Mouse (Mus musculus) midbrain, embryonic 12.5 days (tissue): ENCODE measurements around the gene Tmem251. TPM values are rescaled to one million over a fixed set of nuclear protein-coding genes. Genes with fewer than 3 reads are reported as not detected.

ENCODE experiments used
- ATAC-seq: fragments of 200-750 bp; cut with Nextera tagmentation; 2 replicates; pipeline ENCODE4 v1.8.0; 2017; ENCODE audit warnings: low read depth, moderate TSS enrichment, moderate library complexity; ENCODE audit not compliant: low FRiP score
- H3K27ac ChIP-seq: fragments of 300-500 bp; sonication (generic); replicated peaks from 2 replicates; pipeline ENCODE4 v1.5.1; 2016; ENCODE audit warnings: mild to moderate bottlenecking
- H3K27me3 ChIP-seq: fragments of 300-500 bp; sonication (generic); 2 replicates; pipeline ENCODE4 v1.6.1; 2016; ENCODE audit warnings: mild to moderate bottlenecking
- H3K36me3 ChIP-seq: fragments of 300-500 bp; sonication (generic); 2 replicates; pipeline ENCODE4 v1.6.1; 2016
- H3K4me1 ChIP-seq: fragments of 300-500 bp; sonication (generic); 2 replicates; pipeline ENCODE4 v1.6.1; 2016
- H3K4me2 ChIP-seq: fragments of 300-500 bp; sonication (generic); replicated peaks from 2 replicates; pipeline ENCODE4 v1.6.1; 2016; ENCODE audit warnings: mild to moderate bottlenecking, moderate library complexity
- H3K4me3 ChIP-seq: fragments of 300-500 bp; sonication (generic); 2 replicates; pipeline ENCODE4 v1.5.1; 2016; ENCODE audit warnings: mild to moderate bottlenecking
- H3K9ac ChIP-seq: fragments of 300-500 bp; sonication (generic); replicated peaks from 2 replicates; pipeline ENCODE4 v1.6.1; 2016; ENCODE audit warnings: mild to moderate bottlenecking, moderate library complexity
- H3K9me3 ChIP-seq: fragments of 300-500 bp; sonication (generic); 2 replicates; pipeline ENCODE4 v1.6.1; 2016; ENCODE audit warnings: mild to moderate bottlenecking
- WGBS: fragments of 180-500 bp; shearing (Covaris S2); methylation state at CpG from one replicate; pipeline ENCODE4 v1.1.7; 2016; 5-methylcytosine and 5-hydroxymethylcytosine counted together
- polyA plus RNA-seq: library from polyadenylated mRNA; unstranded; fragments of >200 nt; fragmentation: Nextera tagmentation; extraction: Ambion mirVana; gene quantifications from 2 replicates; pipeline ENCODE4 v1.2.1, GENCODE M21; 2016

Tmem251 gene
- polyA plus RNA-seq, 1 experiment from 2014 or later, result 12.6 TPM

DNA sequence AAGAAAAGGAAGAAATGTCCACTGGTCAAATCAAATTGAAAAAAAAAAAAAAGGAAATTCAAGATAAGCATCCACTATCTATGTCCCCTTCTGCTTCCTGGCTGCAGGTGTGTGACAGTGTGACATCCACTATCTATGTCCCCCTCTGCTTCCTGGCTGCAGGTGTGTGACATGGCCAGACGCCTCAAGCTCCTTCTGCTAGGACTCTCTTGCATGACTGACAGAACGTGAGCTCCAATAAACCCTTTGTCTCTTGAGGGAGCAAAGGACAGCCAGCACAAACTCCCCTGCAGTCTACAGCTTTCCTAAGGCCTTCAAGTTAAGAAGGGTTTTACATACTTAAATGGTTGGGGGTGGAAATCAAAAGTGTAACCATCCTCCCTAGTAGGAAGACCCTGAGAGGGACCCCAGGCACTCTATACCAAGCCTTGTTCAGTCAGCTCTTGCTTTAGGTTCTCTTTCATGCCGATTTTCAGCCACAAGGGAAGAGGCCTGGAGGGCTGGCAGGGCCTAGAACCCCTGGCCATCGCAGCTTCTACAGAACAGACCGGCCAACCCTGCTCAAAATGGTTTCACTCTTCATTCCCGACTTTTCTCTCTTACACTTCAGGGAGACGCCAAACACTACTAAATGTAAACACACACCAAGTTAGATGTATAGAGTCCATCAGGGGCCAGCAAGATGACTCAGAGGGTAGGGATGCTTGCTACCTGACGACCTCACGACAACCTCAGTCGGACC lies 28.7 kb upstream of the Tmem251 start:
- Histone ChIP-seq H3K4me3 (no peak overlapping the region), H3K27me3 (no peaks in the 10 kb centered on the region), H3K27ac (no peak overlapping the region), H3K36me3 (no peaks in the 10 kb centered on the region), H3K4me2 (no peak overlapping the region), H3K9ac (no peak overlapping the region), H3K4me1 (no peaks in the 10 kb centered on the region), H3K9me3 (no peaks in the 10 kb centered on the region)
- 83% methylated on average over 10 of the region's 10 CpGs for WGBS
- no peak for ATAC-seq

DNA sequence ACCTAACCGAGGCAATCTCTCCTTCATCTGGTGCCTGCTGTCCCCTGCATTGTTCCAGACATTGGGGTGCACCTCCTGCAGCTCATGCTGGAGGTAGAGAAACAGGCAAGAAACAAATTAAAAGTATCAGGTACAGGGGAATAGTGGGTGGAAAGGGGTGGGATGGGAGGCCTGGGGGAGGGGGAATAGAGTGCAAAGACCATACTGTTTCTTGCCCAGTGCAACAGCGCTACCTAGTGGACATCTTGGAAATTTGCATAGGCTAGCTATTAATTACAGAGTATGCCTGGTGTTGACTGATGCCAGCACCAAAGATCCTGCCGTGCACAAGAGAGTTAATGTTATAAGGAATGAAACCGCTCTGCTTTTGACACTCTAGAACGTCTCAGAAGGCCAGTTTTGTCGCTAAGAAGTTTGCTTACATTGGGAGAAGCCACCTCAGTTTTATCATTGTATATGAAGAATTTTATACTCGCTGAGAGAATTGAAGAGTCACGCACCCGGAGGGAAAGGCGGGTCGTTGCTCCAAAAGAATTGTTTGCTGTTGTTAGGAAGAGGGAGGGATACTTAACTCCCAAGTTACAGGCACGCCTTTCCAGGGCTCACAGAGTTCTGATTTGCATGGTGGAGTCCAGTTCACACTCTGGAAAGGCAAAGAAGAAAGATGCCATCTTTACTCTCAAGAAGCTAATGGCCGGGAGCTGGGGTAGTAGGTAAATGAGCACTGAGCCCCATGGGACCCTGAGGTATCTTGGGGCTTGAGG lies 23.8 kb upstream of the Tmem251 start:
- ATAC-seq, result peak; percentile 68
- Histone ChIP-seq H3K4me3 (no peak overlapping the region), H3K9ac (no peak overlapping the region), H3K4me1 (peaks cover 7% of the 10 kb centered on the region; the same call in 1 of the 2 replicates), H3K27me3 (no peaks in the 10 kb centered on the region; the same call in 1 of the 2 replicates), H3K36me3 (no peaks in the 10 kb centered on the region), H3K4me2 (peak overlapping the region; percentile 28; the same call in 1 of the 2 replicates), H3K9me3 (no peaks in the 10 kb centered on the region), H3K27ac (no peak overlapping the region)
- WGBS, result 31% methylated on average over 13 of the region's 13 CpGs

DNA sequence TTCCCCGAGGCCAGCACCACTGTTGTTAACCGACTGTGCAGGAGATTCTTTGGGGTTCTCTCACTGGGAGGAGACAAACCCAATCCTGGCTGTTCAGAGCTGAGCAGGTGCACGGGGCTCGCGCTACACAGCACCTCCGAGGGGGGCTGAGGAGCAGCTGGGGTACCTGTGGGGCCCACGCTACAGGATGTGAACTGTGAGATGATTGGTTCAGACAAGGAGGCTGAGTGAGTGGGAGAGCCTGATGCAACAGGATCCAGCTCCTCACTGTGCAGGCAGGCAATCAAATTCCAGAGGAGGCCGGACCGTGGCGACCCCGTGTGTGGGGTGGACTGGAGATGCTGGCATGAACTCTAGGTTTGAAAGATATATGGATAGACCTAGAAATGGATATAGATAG lies 21.1 kb upstream of the Tmem251 start:
- Histone ChIP-seq H3K36me3 (no peaks in the 10 kb centered on the region), H3K27me3 (no peaks in the 10 kb centered on the region; the same call in 1 of the 2 replicates), H3K27ac (no peak overlapping the region), H3K4me3 (no peak overlapping the region), H3K9ac (no peak overlapping the region), H3K4me1 (peaks cover 7% of the 10 kb centered on the region; the same call in 1 of the 2 replicates), H3K4me2 (no peak overlapping the region), H3K9me3 (no peaks in the 10 kb centered on the region)
- 61% methylated on average over 11 of the region's 11 CpGs for WGBS
- no peak; the same call in 1 of the 2 replicates for ATAC-seq

DNA sequence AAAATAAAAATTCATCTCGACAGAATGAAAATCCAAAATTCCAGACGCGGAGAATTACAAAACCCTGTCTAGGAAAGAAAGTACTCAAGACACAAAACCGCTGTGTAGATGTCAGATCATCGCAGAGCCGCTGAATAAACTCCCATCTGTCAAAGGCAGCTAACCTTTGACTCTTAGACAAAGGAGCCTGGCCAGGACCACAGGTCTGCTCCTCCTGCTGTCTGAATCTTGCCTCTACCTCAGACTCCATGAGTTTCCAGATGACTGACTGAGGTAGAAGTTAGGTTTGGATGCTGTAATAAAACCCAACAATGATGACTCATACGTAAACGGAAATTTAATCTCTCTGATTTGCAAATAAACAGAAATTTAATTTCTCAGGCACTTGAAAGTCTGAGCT lies 20.6 kb upstream of the Tmem251 start:
- Histone ChIP-seq H3K9me3 (no peaks in the 10 kb centered on the region), H3K4me3 (no peak overlapping the region), H3K27me3 (no peaks in the 10 kb centered on the region; the same call in 1 of the 2 replicates), H3K27ac (no peak overlapping the region), H3K36me3 (no peaks in the 10 kb centered on the region), H3K4me2 (no peak overlapping the region), H3K9ac (no peak overlapping the region), H3K4me1 (peaks cover 7% of the 10 kb centered on the region; the same call in 1 of the 2 replicates)
- ATAC-seq, result no peak
- 63% methylated on average over 8 of the region's 8 CpGs for WGBS

DNA sequence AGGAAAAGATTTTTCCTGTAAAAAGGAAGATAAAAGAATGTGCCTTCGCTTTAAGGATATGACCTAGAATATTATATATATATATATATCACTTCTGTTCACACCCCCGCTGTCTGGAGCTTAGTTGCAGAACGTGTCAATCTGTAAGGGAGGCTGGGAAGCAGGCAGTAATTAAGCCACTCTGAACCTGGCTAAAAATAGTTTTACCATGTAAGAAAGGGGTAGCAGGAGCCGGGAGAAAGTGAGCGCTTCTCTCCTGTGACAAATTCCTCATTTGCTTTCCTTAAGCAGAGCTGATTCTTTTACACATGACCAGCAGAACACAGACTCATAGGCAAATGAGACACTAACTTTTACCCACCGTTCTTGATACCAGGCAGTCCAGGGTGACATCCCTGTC lies 19.7 kb upstream of the Tmem251 start:
- WGBS, result 86% methylated on average over 6 of the region's 6 CpGs
- Histone ChIP-seq H3K9me3 (no peaks in the 10 kb centered on the region), H3K36me3 (no peaks in the 10 kb centered on the region), H3K27ac (no peak overlapping the region), H3K9ac (no peak overlapping the region), H3K4me3 (no peak overlapping the region), H3K4me1 (peaks cover 7% of the 10 kb centered on the region; the same call in 1 of the 2 replicates), H3K27me3 (no peaks in the 10 kb centered on the region; the same call in 1 of the 2 replicates), H3K4me2 (no peak overlapping the region)
- ATAC-seq, result no peak

DNA sequence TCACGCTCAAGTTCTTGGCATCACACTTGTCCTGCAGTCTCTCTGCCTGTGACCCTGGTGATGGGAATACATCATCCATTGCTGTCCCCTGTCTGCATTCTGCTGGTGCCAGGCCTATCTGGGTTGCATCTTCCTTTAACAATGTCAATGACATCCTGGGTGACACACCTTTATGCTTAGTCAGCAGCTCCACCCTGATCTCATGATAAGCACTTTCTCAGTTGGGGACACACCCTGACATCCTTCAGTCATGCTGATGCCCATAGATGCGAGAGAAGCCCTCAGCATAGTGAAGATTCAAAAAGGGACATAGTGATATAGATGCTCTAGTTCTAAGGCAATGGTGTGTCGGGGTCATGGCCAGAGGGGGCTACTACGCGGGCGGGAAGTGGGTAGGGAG lies 18.4 kb upstream of the Tmem251 start:
- Histone ChIP-seq H3K4me1 (peaks cover 10% of the 10 kb centered on the region), H3K9ac (no peak overlapping the region), H3K4me3 (no peak overlapping the region), H3K27me3 (no peaks in the 10 kb centered on the region; the same call in 1 of the 2 replicates), H3K4me2 (no peak overlapping the region), H3K36me3 (no peaks in the 10 kb centered on the region), H3K27ac (no peak overlapping the region), H3K9me3 (no peaks in the 10 kb centered on the region)
- 92% methylated on average over 6 of the region's 6 CpGs for WGBS
- ATAC-seq, result no peak

DNA sequence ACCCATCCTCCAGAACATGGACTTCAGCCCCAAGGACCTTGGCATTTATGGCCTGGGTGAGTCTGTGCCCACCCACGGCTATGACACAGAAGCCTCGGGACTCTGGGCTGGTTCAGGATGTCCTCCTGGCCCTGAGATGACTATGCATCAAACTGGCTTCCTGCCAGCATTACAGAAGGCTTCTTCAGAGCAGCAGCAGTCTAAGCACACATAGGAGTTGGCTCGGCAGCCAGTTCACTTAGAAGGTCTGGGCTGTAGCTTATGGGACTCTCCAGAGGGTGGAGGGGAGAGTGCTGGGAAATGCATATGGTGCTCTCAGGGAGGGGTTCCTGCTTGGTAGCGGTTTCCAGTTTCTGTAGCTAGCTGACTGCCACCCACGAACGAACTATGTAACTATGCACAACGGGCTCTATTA lies 17.8 kb upstream of the Tmem251 start:
- Histone ChIP-seq H3K27ac (no peak overlapping the region), H3K4me2 (no peak overlapping the region), H3K9me3 (no peaks in the 10 kb centered on the region), H3K36me3 (no peaks in the 10 kb centered on the region), H3K9ac (no peak overlapping the region), H3K4me3 (no peak overlapping the region), H3K4me1 (peaks cover 14% of the 10 kb centered on the region), H3K27me3 (no peaks in the 10 kb centered on the region; the same call in 1 of the 2 replicates)
- no peak for ATAC-seq
- 88% methylated on average over 7 of the region's 7 CpGs for WGBS

DNA sequence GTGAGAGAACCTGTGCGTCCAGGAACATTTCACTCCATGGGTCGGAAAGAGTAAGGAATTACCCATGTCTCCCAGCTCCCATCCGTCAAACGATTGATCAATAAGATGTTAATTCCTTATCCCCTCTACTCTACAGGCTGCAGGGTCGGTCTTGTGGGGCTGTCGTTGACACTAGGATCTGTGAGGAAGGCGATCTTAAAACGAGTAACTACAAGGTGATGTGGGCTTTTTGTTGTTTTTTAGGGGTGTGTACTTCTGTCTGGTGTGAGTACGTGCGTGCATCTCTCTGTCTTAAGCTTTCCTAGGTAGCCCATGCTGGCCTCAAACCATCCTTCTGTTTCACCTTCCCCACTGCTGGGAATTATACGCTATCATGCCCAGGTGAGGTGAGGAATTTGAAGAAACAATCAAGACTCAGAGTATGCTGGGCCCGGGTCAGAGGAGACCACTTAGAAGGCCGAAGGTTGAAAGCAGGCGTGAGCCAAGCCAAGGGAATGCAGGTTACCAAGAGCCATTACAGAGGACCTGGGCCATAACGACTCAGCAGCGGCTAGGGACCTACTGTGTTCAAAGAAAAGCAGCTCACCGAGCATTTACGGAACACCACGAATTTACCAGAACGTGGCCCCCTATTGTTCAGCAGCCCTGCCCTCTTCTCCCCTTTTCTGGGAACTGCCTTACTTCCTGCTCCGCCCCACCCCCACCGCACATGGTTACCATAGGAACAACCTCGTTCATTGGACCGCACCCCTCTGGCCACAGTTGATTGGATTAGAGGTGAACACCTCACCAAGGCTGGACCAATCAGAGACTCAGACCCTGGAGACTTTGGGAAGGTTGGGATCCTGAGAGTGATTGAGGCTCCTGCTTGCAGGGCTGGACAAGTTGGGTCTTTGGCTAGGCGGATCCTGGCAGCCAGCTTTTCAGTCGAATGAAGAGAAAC lies 13.4 kb upstream of the Tmem251 start:
- Histone ChIP-seq H3K4me3 (peak overlapping the region; percentile 28), H3K36me3 (no peaks in the 10 kb centered on the region), H3K4me2 (peak overlapping the region; percentile 48), H3K9me3 (no peaks in the 10 kb centered on the region), H3K27ac (peak overlapping the region; percentile 89), H3K27me3 (no peaks in the 10 kb centered on the region), H3K4me1 (peaks cover 18% of the 10 kb centered on the region), H3K9ac (no peak overlapping the region)
- ATAC-seq, result peak; percentile 98
- WGBS, result 34% methylated on average over 26 of the region's 26 CpGs

DNA sequence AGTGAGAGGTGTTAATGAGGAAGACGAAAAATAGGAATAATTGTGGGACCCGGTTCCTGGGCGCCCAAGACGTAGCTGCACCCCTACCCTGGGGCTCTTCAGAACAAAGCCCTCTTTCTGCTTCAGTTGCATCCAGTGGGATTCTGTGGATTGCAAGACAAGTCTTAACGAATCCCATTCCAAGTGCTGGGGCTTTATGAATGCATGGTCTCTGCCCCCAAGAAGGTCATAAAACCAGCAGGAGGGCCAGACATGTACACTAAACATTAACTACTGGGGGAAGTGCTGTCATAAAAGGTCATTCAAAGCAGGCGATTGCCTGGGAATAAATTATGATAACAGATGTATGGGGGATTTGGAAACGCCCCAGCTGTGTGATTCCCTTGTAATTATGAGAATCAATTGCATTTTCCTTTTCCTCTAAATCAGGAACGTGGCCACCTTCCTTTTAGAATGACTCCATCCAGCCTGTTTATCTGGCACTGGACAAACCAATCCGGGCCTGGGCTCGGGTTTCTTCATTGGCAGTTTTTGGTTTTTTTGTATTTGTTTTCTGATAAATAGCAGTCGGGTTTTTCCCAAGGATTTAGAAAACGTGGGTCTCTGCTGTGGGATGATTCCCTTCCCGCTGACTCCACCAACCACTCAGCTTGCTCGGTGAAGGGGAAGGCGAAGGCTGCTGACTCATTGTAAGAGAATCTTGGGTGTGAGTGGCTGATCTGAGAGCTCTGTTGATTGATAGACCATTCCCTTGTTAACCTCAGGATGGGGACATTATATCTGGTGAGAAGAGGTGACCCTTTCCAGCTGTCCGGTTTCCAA lies 12.6 kb upstream of the Tmem251 start:
- Histone ChIP-seq H3K9me3 (no peaks in the 10 kb centered on the region), H3K4me2 (peak overlapping the region; percentile 48), H3K27me3 (no peaks in the 10 kb centered on the region), H3K4me1 (peaks cover 18% of the 10 kb centered on the region), H3K4me3 (peak overlapping the region; percentile 28; the same call in 1 of the 2 replicates), H3K9ac (0 out of 2 replicates have a peak overlapping the region, but pooled peaks have one; percentile 24), H3K27ac (peak overlapping the region; percentile 89), H3K36me3 (no peaks in the 10 kb centered on the region)
- WGBS, result 36% methylated on average over 16 of the region's 16 CpGs
- ATAC-seq, result peak; percentile 61

DNA sequence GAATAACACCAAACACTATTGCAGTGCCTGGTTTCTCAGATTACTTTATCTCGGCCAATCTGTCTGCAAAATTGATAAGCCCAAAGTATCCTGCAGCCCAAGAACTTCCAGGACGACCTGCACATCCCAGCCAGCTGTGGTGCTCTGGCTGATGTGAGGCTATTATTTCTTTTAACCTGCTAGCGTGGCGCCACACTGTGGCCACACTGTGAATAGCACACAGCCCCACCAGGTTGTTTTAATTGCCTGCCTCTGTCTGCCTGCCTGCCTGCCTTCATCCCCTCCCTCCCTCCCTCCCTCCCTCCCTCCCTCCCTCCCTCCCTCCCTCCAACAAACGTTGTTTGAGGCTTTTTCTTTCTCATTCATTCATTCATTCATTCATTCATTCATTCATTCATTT lies 10.2 kb upstream of the Tmem251 start:
- H3K4me2 ChIP-seq, result no peak overlapping the region
- H3K4me3 ChIP-seq, result no peak overlapping the region
- ATAC-seq, result no peak
- no peaks in the 10 kb centered on the region for H3K27me3 ChIP-seq
- peaks cover 18% of the 10 kb centered on the region for H3K4me1 ChIP-seq
- no peaks in the 10 kb centered on the region for H3K9me3 ChIP-seq
- no peak overlapping the region for H3K27ac ChIP-seq
- H3K36me3 ChIP-seq, result no peaks in the 10 kb centered on the region
- 10% methylated on average over 5 of the region's 5 CpGs for WGBS
- no peak overlapping the region for H3K9ac ChIP-seq

DNA sequence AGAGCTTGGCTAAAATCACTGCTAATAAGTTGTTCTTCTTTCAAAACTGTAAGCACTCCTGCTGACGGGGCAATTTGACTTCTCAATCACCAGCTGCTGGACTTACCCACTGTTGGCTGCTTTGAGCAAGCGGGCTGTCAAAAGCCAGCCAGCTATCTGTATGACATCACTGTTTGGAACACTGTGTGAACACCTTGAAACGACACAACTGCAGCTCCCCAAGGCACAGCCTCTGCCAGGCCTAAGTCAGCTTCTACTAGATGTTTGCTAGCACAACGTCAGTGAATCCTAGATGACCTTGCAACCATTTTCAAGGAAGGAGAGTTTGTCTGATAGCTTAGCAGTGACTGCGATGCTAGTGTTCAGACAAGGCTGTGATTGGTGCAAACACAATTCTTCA lies 4.5 kb upstream of the Tmem251 start:
- Histone ChIP-seq H3K27ac (no peak overlapping the region), H3K27me3 (no peaks in the 10 kb centered on the region), H3K4me2 (no peak overlapping the region), H3K4me1 (peaks cover 12% of the 10 kb centered on the region), H3K9ac (no peak overlapping the region), H3K4me3 (no peak overlapping the region), H3K36me3 (peaks cover 6% of the 10 kb centered on the region; the same call in 1 of the 2 replicates), H3K9me3 (no peaks in the 10 kb centered on the region)
- WGBS, result 84% methylated on average over 5 of the region's 5 CpGs
- no peak for ATAC-seq
